Mouse (Mus musculus) CH12.LX (cell line): ENCODE data around the gene Shc2. TPM values are rescaled to one million over a fixed set of nuclear protein-coding genes. Genes with fewer than 3 reads are reported as not detected.

ENCODE experiments used
- DNase-seq: peaks from one replicate; pipeline ENCODE4 v3.0.0-alpha.2; 2013; ENCODE audit errors: extremely low read depth
- H3K27ac ChIP-seq: 2 replicates; pipeline ENCODE4 v1.5.1; 2012; ENCODE audit warnings: low read depth, mild to moderate bottlenecking, control low read depth, moderate library complexity; ENCODE audit not compliant: insufficient read depth
- H3K27me3 ChIP-seq: replicated peaks from 2 replicates; pipeline ENCODE3; 2012; ENCODE audit warnings: inconsistent platforms
- H3K36me3 ChIP-seq, 2 experiments: replicated peaks in 1 of 2; 2 replicates each; pipeline versions ENCODE3 to v1.6.1; 2012; ENCODE audit warnings: inconsistent platforms in 1 of 2, low read length in 1 of 2, mild to moderate bottlenecking in 1 of 2, mixed read lengths in 1 of 2, moderate library complexity in 1 of 2; ENCODE audit not compliant: control insufficient read depth in 1 of 2, insufficient read depth in 1 of 2
- H3K4me1 ChIP-seq, 2 experiments: 2 replicates each; pipeline ENCODE4 v1.6.1; 2012; ENCODE audit warnings: inconsistent platforms in 1 of 2, moderate library complexity in 1 of 2; ENCODE audit not compliant: insufficient read depth in 2 of 2, control insufficient read depth in 1 of 2
- H3K4me2 ChIP-seq: 2 replicates; pipeline ENCODE4 v1.6.1; 2012; ENCODE audit warnings: low read depth, mild to moderate bottlenecking, control low read depth; ENCODE audit not compliant: poor library complexity, insufficient read depth, severe bottlenecking
- H3K4me3 ChIP-seq, 3 experiments: fragments of 150-350 bp in 1 of 3; sonication (generic) in 1 of 3; replicated peaks in 1 of 3; 2 replicates each; pipeline versions ENCODE3 to v1.5.1; 2011 to 2012; ENCODE audit warnings: low read depth in 2 of 3, low read length in 2 of 3, mild to moderate bottlenecking in 2 of 3, moderate library complexity in 2 of 3, control low read depth in 1 of 3, improper control_type of control experiment in 1 of 3, inconsistent platforms in 1 of 3, mixed read lengths in 1 of 3; ENCODE audit not compliant: poor library complexity in 1 of 3
- H3K79me2 ChIP-seq: replicated peaks from 2 replicates; pipeline ENCODE4 v1.6.1; 2012; ENCODE audit warnings: mild to moderate bottlenecking, moderate library complexity; ENCODE audit not compliant: control insufficient read depth, poor library complexity, insufficient read depth, severe bottlenecking; ENCODE audit errors: extremely low read depth
- H3K9ac ChIP-seq: 2 replicates; pipeline ENCODE4 v1.6.1; 2012; ENCODE audit warnings: low read depth, mild to moderate bottlenecking, control low read depth, moderate library complexity; ENCODE audit not compliant: insufficient read depth
- H3K9me3 ChIP-seq: replicated peaks from 2 replicates; pipeline ENCODE3; 2012; ENCODE audit warnings: low read length, inconsistent platforms, mixed read lengths
- BHLHE40 ChIP-seq: IDR thresholded peaks from 2 replicates; pipeline ENCODE4 v1.6.1; 2011; ENCODE audit warnings: mild to moderate bottlenecking, low read depth, low read length, improper control_type of control experiment
- CHD1 ChIP-seq: IDR thresholded peaks from 2 replicates; pipeline ENCODE4 v1.6.1; 2012; ENCODE audit warnings: low read depth, low read length, improper control_type of control experiment, inconsistent platforms
- CHD2 ChIP-seq: IDR thresholded peaks from 2 replicates; pipeline ENCODE4 v1.6.1; 2011; ENCODE audit warnings: low read length, improper control_type of control experiment
- CTCF ChIP-seq, 2 experiments: IDR thresholded peaks in 1 of 2; conservative IDR thresholded peaks in 1 of 2; 2 replicates each; pipeline ENCODE4 v1.5.1; 2011 to 2012; ENCODE audit warnings: low read depth in 2 of 2, low read length in 2 of 2, improper control_type of control experiment in 1 of 2, inconsistent platforms in 1 of 2, mild to moderate bottlenecking in 1 of 2, moderate library complexity in 1 of 2
- E2F4 ChIP-seq: IDR thresholded peaks from 2 replicates; pipeline ENCODE4 v1.6.1; 2011; ENCODE audit warnings: low read depth, low read length, improper control_type of control experiment; ENCODE audit not compliant: insufficient replicate concordance
- ELF1 ChIP-seq: IDR thresholded peaks from 2 replicates; pipeline ENCODE4 v1.6.1; 2014; ENCODE audit warnings: low read depth, mild to moderate bottlenecking, inconsistent platforms, low read length, improper control_type of control experiment
- EP300 ChIP-seq: IDR thresholded peaks from 2 replicates; pipeline ENCODE4 v1.6.1; 2011; ENCODE audit warnings: low read length, improper control_type of control experiment
- ETS1 ChIP-seq: conservative IDR thresholded peaks from 2 replicates; pipeline ENCODE4 v1.6.1; 2012; ENCODE audit warnings: low read depth, mild to moderate bottlenecking, inconsistent platforms, low read length, improper control_type of control experiment, moderate library complexity
- GABPA ChIP-seq: IDR thresholded peaks from 2 replicates; pipeline ENCODE4 v1.6.1; 2012; ENCODE audit warnings: low read depth, low read length, improper control_type of control experiment, inconsistent platforms; ENCODE audit not compliant: insufficient replicate concordance
- HCFC1 ChIP-seq: IDR thresholded peaks from 2 replicates; pipeline ENCODE4 v1.6.1; 2012; ENCODE audit warnings: low read depth, mild to moderate bottlenecking, inconsistent platforms, low read length, improper control_type of control experiment
- IRF4 ChIP-seq: IDR thresholded peaks from 2 replicates; pipeline ENCODE4 v1.6.1; 2014; ENCODE audit warnings: low read depth, mild to moderate bottlenecking, inconsistent platforms, low read length, improper control_type of control experiment
- JUN ChIP-seq: IDR thresholded peaks from 2 replicates; pipeline ENCODE4 v1.6.1; 2011; ENCODE audit warnings: low read depth, mild to moderate bottlenecking, low read length, improper control_type of control experiment, moderate library complexity; ENCODE audit not compliant: insufficient read depth
- JUND ChIP-seq: conservative IDR thresholded peaks from 2 replicates; pipeline ENCODE4 v1.6.1; 2011; ENCODE audit warnings: low read depth, low read length, improper control_type of control experiment
- MAX ChIP-seq: IDR thresholded peaks from 2 replicates; pipeline ENCODE4 v1.6.1; 2011; ENCODE audit warnings: low read length, improper control_type of control experiment
- MAZ ChIP-seq: IDR thresholded peaks from 2 replicates; pipeline ENCODE4 v1.6.1; 2012; ENCODE audit warnings: low read depth, mild to moderate bottlenecking, inconsistent platforms, low read length, improper control_type of control experiment, moderate library complexity
- MEF2A ChIP-seq: IDR thresholded peaks from 2 replicates; pipeline ENCODE4 v1.6.1; 2014; ENCODE audit warnings: low read depth, mild to moderate bottlenecking, inconsistent platforms, low read length, improper control_type of control experiment, borderline replicate concordance
- MXI1 ChIP-seq: IDR thresholded peaks from 2 replicates; pipeline ENCODE4 v1.6.1; 2011; ENCODE audit warnings: mild to moderate bottlenecking, low read depth, low read length, improper control_type of control experiment
- MYC ChIP-seq: IDR thresholded peaks from 2 replicates; pipeline ENCODE4 v1.6.1; 2011; ENCODE audit warnings: low read depth, mild to moderate bottlenecking, improper control_type of control experiment, low read length
- NELFE ChIP-seq: IDR thresholded peaks from 2 replicates; pipeline ENCODE4 v1.6.1; 2011; ENCODE audit warnings: low read depth, low read length, improper control_type of control experiment
- NRF1 ChIP-seq: IDR thresholded peaks from 2 replicates; pipeline ENCODE4 v1.6.1; 2014; ENCODE audit warnings: low read depth, mild to moderate bottlenecking, inconsistent platforms, low read length, improper control_type of control experiment, moderate library complexity
- POLR2A ChIP-seq: IDR thresholded peaks from 2 replicates; pipeline ENCODE4 v1.6.1; 2011; ENCODE audit warnings: low read depth, mild to moderate bottlenecking, improper control_type of control experiment, low read length
- POLR2AphosphoS2 ChIP-seq: IDR thresholded peaks from 2 replicates; pipeline ENCODE4 v1.6.1; 2011; ENCODE audit warnings: low read depth, low read length, improper control_type of control experiment
- RAD21 ChIP-seq: IDR thresholded peaks from 2 replicates; pipeline ENCODE4 v1.6.1; 2011; ENCODE audit warnings: low read depth, mild to moderate bottlenecking, low read length, improper control_type of control experiment, moderate library complexity
- RCOR1 ChIP-seq: conservative IDR thresholded peaks from 2 replicates; pipeline ENCODE4 v1.6.1; 2012; ENCODE audit warnings: low read depth, mild to moderate bottlenecking, inconsistent platforms, low read length, improper control_type of control experiment
- SIN3A ChIP-seq: IDR thresholded peaks from 2 replicates; pipeline ENCODE4 v1.6.1; 2012; ENCODE audit warnings: low read length, improper control_type of control experiment, inconsistent platforms
- SMC3 ChIP-seq: IDR thresholded peaks from 2 replicates; pipeline ENCODE4 v1.6.1; 2011; ENCODE audit warnings: low read depth, low read length, improper control_type of control experiment
- TBP ChIP-seq: conservative IDR thresholded peaks from 2 replicates; pipeline ENCODE4 v1.6.1; 2011; ENCODE audit warnings: low read depth, low read length, improper control_type of control experiment
- TCF12 ChIP-seq: IDR thresholded peaks from 2 replicates; pipeline ENCODE4 v1.6.1; 2014; ENCODE audit warnings: low read depth, mild to moderate bottlenecking, inconsistent platforms, low read length, improper control_type of control experiment
- UBTF ChIP-seq: IDR thresholded peaks from 2 replicates; pipeline ENCODE4 v1.6.1; 2012; ENCODE audit warnings: low read depth, mild to moderate bottlenecking, inconsistent platforms, low read length, improper control_type of control experiment, moderate library complexity
- USF1 ChIP-seq: IDR thresholded peaks from 2 replicates; pipeline ENCODE4 v1.6.1; 2014; ENCODE audit warnings: low read depth, mild to moderate bottlenecking, inconsistent platforms, low read length, improper control_type of control experiment
- USF2 ChIP-seq: conservative IDR thresholded peaks from 2 replicates; pipeline ENCODE4 v1.6.1; 2011; ENCODE audit warnings: low read depth, low read length, improper control_type of control experiment
- ZC3H11A ChIP-seq: IDR thresholded peaks from 2 replicates; pipeline ENCODE4 v1.6.1; 2012; ENCODE audit warnings: low read depth, mild to moderate bottlenecking, inconsistent platforms, low read length, improper control_type of control experiment
- ZMIZ1 ChIP-seq: IDR thresholded peaks from 2 replicates; pipeline ENCODE4 v1.6.1; 2012; ENCODE audit warnings: low read depth, mild to moderate bottlenecking, inconsistent platforms, low read length, improper control_type of control experiment
- ZNF384 ChIP-seq: IDR thresholded peaks from 2 replicates; pipeline ENCODE4 v1.6.1; 2012; ENCODE audit warnings: low read depth, low read length, improper control_type of control experiment, inconsistent platforms
- dilution Hi-C: fragments of 300-500 bp; cut with MboI; formaldehyde crosslinking; loops from 2 replicates; pipeline ENCODE4 v1.14.3; 2020; ENCODE audit warnings: low sequenced_read_pairs; ENCODE audit not compliant: extremely low pct_unique_long_range_greater_than_20kb, extremely low pct_ligation_motif_present
- in situ Hi-C: fragments of 300-500 bp; cut with MboI; formaldehyde crosslinking; loops from 3 replicates; pipeline ENCODE4 v1.14.3; 2019; ENCODE audit warnings: low sequenced_read_pairs, low pct_ligation_motif_present, low pct_unique_long_range_greater_than_20kb, mixed read lengths
- polyA plus RNA-seq: library from polyadenylated mRNA; unstranded; fragments of >175 nt; gene quantifications from 2 replicates; pipeline ENCODE4 v1.2.1, GENCODE M21; 2012; ENCODE audit warnings: low read depth; ENCODE audit not compliant: insufficient read length
- total RNA-seq, 2 experiments: library from RNA; depleted of rRNA; stranded (reverse); fragments of 300-350 nt in 1 of 2; fragments of >200 nt in 1 of 2; gene quantifications; 2 replicates each; pipeline ENCODE4 v1.2.3; 2012 to 2014

Gene Shc2
- total and polyA plus RNA-seq, 3 experiments = not detected

DNA sequence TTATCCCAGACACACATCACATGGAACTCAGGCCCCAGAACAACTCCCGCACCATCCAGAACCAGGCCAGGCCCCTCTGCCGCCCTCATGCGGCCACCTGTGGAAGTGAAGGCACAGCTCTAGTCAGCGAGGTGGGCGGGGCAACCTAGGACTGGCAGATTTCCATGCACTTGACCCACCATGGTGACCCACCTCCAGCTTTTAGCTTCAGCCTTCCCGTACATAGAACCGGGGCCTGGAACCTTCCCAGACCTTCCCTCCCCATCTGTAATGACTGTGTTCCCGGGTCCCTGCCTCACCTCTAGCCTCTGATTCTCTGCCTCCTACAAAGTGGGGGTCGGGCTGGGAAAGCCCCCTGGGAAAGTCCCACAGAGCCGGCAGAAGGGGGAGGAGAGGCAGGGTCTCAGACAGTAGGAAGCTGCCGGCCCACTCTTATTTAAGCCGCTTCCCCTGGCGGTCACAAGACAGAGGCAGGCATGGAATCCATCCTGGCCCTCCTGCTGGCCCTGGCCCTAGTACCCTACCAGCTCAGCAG, 26.5 kb upstream of the Shc2 start, which contains the start of gene Madcam1:
Gene Madcam1 (plus strand): TSS at position 429 of the 535 bp plus-strand sequence.
- Histone ChIP-seq H3K4me3 (peak within 1 kb of the TSS; percentile 59 to 78 (median 69)), H3K9ac (peak within 1 kb of the TSS; percentile 71)

DNA sequence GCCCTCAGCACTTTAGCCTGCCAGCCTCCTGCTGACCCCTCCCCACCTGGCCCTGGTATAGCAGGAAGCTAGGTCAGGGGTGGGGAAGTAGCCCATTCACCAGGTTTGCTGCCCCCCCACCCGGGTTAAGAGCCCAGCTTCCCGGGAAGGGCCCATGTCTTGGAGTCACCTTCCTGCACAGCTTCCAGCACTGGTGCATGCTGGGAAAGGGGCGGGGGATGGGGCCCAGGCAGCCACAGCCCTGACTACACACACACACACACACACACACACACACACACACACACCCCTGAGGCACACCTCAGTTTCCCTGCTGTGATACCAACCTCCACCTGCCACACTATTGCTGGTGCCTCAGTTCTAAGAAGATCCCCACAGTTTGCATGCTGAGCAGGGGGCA, 24.1 kb upstream of the Shc2 start:
- TF ChIP-seq ELF1 (0 out of 2 replicates have a peak, but pooled peaks have one; percentile 14), NELFE (no peak)
- Histone ChIP-seq H3K27ac (no peak overlapping the region), H3K4me2 (no peak overlapping the region), H3K27me3 (peaks cover 9% of the 10 kb centered on the region), H3K36me3 (peaks cover 0 to 11% of the 10 kb centered on the region in 2 experiments), H3K79me2 (peaks cover 4% of the 10 kb centered on the region; the same call in 1 of the 2 replicates), H3K9me3 (no peaks in the 10 kb centered on the region), H3K4me3 (peak overlapping the region in 1 of 3 experiments; percentile 7), H3K9ac (no peak overlapping the region), H3K4me1 (peaks cover 28 to 46% of the 10 kb centered on the region in 2 experiments)
- in situ Hi-C loops (no loop called here), dilution Hi-C loops (no loop called here)
- no peak for DNase-seq

More for the DNA sequence above, 26.5 kb upstream of the Shc2 start, which contains the start of gene Madcam1:
- TF ChIP-seq SMC3 = peak; percentile 63
- peak; percentile 62; the same call in 1 of the 2 replicates for TF ChIP-seq CHD2
- no peak for TF ChIP-seq E2F4
- TF ChIP-seq MYC = peak; percentile 13; the same call in 1 of the 2 replicates
- peak; percentile 73; the same call in 1 of the 2 replicates for TF ChIP-seq TCF12
- TF ChIP-seq USF2 = no peak
- TF ChIP-seq RCOR1 = peak; percentile 50; the same call in 1 of the 2 replicates
- 0 out of 2 replicates have a peak, but pooled peaks have one; percentile 27 for TF ChIP-seq BHLHE40
- peak; percentile 66; the same call in 1 of the 2 replicates for TF ChIP-seq MAZ
- TF ChIP-seq POLR2AphosphoS2 = 0 out of 2 replicates have a peak, but pooled peaks have one; percentile 40
- TF ChIP-seq ZMIZ1 = peak; percentile 68; the same call in 1 of the 2 replicates
- peak; percentile 69 for TF ChIP-seq SIN3A
- no peak for TF ChIP-seq JUND
- 0 out of 2 replicates have a peak, but pooled peaks have one; percentile 48 for TF ChIP-seq MAX
- TF ChIP-seq ZC3H11A = no peak
- TF ChIP-seq JUN = no peak
- TF ChIP-seq POLR2A = peak; percentile 76
- TF ChIP-seq GABPA = no peak
- TF ChIP-seq HCFC1 = no peak
- TF ChIP-seq ELF1 = 0 out of 2 replicates have a peak, but pooled peaks have one; percentile 48
- peak; percentile 26 for TF ChIP-seq MXI1
- no peak for TF ChIP-seq USF1
- TF ChIP-seq CHD1 = 0 out of 2 replicates have a peak, but pooled peaks have one; percentile 33
- TF ChIP-seq CTCF (conservative IDR thresholded peaks at IDR 0.05 in 1 of 2, IDR thresholded peaks at IDR 0.05 in 1 of 2; ENCODE audit: low read depth in 2 of 2, low read length in 2 of 2) = peak; percentile 80 to 81
- no peak for TF ChIP-seq IRF4
- peak; percentile 39; the same call in 1 of the 2 replicates for TF ChIP-seq MEF2A
- TF ChIP-seq ZNF384 = no peak
- peak; percentile 36; the same call in 1 of the 2 replicates for TF ChIP-seq NRF1
- peak; percentile 47; the same call in 1 of the 2 replicates for TF ChIP-seq EP300
- peak; percentile 34 for TF ChIP-seq RAD21
- peak; percentile 65 for TF ChIP-seq NELFE
- no peak for TF ChIP-seq UBTF
- no peak for TF ChIP-seq ETS1
- TF ChIP-seq TBP = 0 out of 2 replicates have a peak, but pooled peaks have one; percentile 62
- Histone ChIP-seq H3K4me1 (peaks cover 31 to 59% of the 10 kb centered on the region in 2 experiments), H3K27ac (peak within 1 kb of the TSS; percentile 52), H3K27me3 (no peaks in the 10 kb centered on the region), H3K36me3 (peaks cover 0 to 25% of the 10 kb centered on the region in 2 experiments), H3K9me3 (no peaks in the 10 kb centered on the region), H3K4me2 (peak within 1 kb of the TSS; percentile 65), H3K79me2 (peaks cover 4% of the 10 kb centered on the region; the same call in 1 of the 2 replicates)
- peak; percentile 89 for DNase-seq
- in situ Hi-C loops (no loop called here), dilution Hi-C loops (no loop called here)
